Mouse (Mus musculus): ENCODE data around the gene Olfr608. TPM values are rescaled to one million over a fixed set of nuclear protein-coding genes. Genes with fewer than 3 reads are reported as not detected.

The Olfr608 gene
- not detected for total RNA-seq (2023)

GRCm38 (mm10) chr7:103469577-103469976 lies at the start of gene Olfr608:
TSS of gene Olfr608 (plus strand) at chr7:103469877.

GRCm38 (mm10) chr7:103445339-103445738 lies 24.3 kb upstream of the Olfr608 start, which contains the start of gene Olfr605:
TSS of gene Olfr605 (minus strand) at chr7:103445439.

GRCm38 (mm10) chr7:103448746-103449145 lies 20.9 kb upstream of the Olfr608 start, which contains the start of gene Olfr606:
TSS of gene Olfr606 (plus strand) at chr7:103449046.

DNA sequence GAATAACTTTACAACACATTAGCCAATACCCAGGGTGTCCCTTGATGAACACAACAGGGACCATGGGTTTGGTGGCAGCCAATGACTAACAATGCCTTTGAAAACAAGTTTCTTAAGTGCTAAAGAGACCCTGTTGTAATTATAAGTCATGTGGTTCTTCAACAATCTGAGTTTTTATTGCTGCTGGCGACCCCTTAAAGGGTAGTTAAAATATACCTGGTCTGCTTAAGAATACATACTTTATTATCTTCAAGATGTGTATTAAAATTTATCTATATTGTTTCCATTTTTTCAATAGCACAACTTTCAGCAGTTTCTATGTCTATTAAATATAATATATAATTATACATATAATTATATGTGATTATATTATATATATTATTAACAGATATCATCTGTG lies 28.3 kb downstream of the Olfr608 start, which contains the start of gene Olfr609:
Olfr609 (minus strand) TSS at position 101 of the 400 bp plus-strand sequence.

GRCm38 (mm10) chr7:103512022-103512421 lies 42.3 kb downstream of the Olfr608 start, which contains the start of gene Olfr610:
TSS of gene Olfr610 (minus strand) at chr7:103512122.

DNA sequence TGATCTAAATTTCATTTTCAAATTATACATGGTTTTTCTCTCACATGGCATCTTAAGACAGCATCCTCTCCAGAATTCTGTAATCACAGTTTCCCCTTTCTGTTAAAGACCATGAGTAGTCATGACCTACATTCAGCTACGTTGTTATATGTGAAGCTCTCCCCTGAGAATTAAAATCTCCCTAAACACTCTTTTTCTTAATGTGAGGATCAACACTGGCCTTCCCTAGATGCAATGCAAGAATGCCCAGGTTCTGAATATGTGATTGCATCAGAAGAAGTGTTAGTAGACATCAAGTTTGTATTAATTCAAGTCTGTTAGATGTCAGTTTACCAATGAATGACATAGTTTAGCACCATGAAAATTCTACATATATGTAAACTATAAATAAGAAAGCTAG lies 51.1 kb downstream of the Olfr608 start, which contains the start of gene Olfr611:
Olfr611 (minus strand) TSS at position 101 of the 400 bp plus-strand sequence.

Other genes with a start within 250 kb of the Olfr608 start
- not detected for gene Usp17ld, start 217.4 kb upstream of the Olfr608 start, total RNA-seq (2023)
- gene Olfr596, start 164.2 kb upstream of the Olfr608 start, total RNA-seq (2023): not detected
- not detected for gene Olfr597, start 153.6 kb upstream of the Olfr608 start, total RNA-seq (2023)
- not detected for gene Olfr598, start 146.3 kb upstream of the Olfr608 start, total RNA-seq (2023)
- not detected for gene Olfr599, start 134.0 kb upstream of the Olfr608 start, total RNA-seq (2023)
- gene Olfr600, start 120.2 kb upstream of the Olfr608 start, total RNA-seq (2023): not detected
- not detected for gene Olfr601, start 107.2 kb upstream of the Olfr608 start, total RNA-seq (2023)
- not detected for gene Olfr603, start 83.7 kb upstream of the Olfr608 start, total RNA-seq (2023)
- gene Usp17lc, start 54.8 kb upstream of the Olfr608 start, total RNA-seq (2023): not detected
- gene Olfr605, start 24.4 kb upstream of the Olfr608 start, total RNA-seq (2023): not detected
- gene Olfr606, start 20.8 kb upstream of the Olfr608 start, total RNA-seq (2023): not detected
- gene Olfr607, start 5.7 kb upstream of the Olfr608 start, total RNA-seq (2023): not detected
- gene Olfr609, start 28.2 kb downstream of the Olfr608 start, total RNA-seq (2023): not detected
- gene Olfr610, start 42.2 kb downstream of the Olfr608 start, total RNA-seq (2023): not detected
- gene Olfr611, start 51.0 kb downstream of the Olfr608 start, total RNA-seq (2023): not detected
- not detected for gene Olfr612, start 72.8 kb downstream of the Olfr608 start, total RNA-seq (2023)
- not detected for gene Olfr613, start 78.2 kb downstream of the Olfr608 start, total RNA-seq (2023)
- gene Olfr615, start 86.2 kb downstream of the Olfr608 start, total RNA-seq (2023): not detected
- not detected for gene Olfr616, start 99.3 kb downstream of the Olfr608 start, total RNA-seq (2023)
- gene Olfr617, start 103.2 kb downstream of the Olfr608 start, total RNA-seq (2023): not detected
- not detected for gene Olfr618, start 120.2 kb downstream of the Olfr608 start, total RNA-seq (2023)
- gene Olfr619, start 130.7 kb downstream of the Olfr608 start, total RNA-seq (2023): not detected
- gene Olfr620, start 142.7 kb downstream of the Olfr608 start, total RNA-seq (2023): not detected
- not detected for gene Olfr622, start 172.8 kb downstream of the Olfr608 start, total RNA-seq (2023)
- gene Olfr623, start 193.8 kb downstream of the Olfr608 start, total RNA-seq (2023): not detected
- gene Olfr624, start 201.3 kb downstream of the Olfr608 start, total RNA-seq (2023): not detected
- not detected for gene Olfr625-ps1, start 212.8 kb downstream of the Olfr608 start, total RNA-seq (2023)
- gene Olfr243, start 244.8 kb downstream of the Olfr608 start, total RNA-seq (2023): not detected

Measured in CD4-positive naive resting alpha-beta T cell, adult 57 days (primary cell).